Mouse (Mus musculus) A20 (cell line): ENCODE results near the gene 1810062G17Rik.

Source experiments
- DNase-seq: peaks from one replicate; pipeline ENCODE4 v3.0.0-alpha.2; 2011; ENCODE audit warnings: low read depth, low spot score

The 1810062G17Rik gene

GRCm38 (mm10) chr3:36505306-36505705, 29.6 kb downstream of the 1810062G17Rik start:
- no peak for DNase-seq

GRCm38 (mm10) chr3:36505809-36506735, 30.3 kb downstream of the 1810062G17Rik start:
- no peak for DNase-seq

DNA sequence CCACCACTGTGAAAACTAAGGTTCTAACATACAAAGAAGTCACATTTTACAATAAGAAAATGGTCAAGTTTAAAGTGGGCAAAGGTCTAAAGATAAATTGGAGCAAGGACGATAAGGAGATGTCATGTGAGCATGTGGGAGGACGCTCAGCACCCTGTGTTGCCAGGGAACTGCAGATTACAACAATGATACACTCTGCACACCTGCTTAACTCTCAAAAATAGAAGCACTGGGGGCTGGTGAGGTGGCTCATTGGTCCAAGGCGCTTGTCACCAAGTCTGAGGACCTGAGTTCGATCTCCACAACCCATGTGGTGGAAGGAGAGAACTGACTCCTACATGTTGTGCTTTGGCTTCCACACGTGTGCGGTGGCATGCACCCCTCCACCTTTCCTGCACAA, 35.8 kb downstream of the 1810062G17Rik start:
- DNase-seq: no peak

- DNase-seq: no peak
These were observed 40.5 kb downstream of the 1810062G17Rik start for GRCm38 (mm10) chr3:36516196-36516595.

DNA sequence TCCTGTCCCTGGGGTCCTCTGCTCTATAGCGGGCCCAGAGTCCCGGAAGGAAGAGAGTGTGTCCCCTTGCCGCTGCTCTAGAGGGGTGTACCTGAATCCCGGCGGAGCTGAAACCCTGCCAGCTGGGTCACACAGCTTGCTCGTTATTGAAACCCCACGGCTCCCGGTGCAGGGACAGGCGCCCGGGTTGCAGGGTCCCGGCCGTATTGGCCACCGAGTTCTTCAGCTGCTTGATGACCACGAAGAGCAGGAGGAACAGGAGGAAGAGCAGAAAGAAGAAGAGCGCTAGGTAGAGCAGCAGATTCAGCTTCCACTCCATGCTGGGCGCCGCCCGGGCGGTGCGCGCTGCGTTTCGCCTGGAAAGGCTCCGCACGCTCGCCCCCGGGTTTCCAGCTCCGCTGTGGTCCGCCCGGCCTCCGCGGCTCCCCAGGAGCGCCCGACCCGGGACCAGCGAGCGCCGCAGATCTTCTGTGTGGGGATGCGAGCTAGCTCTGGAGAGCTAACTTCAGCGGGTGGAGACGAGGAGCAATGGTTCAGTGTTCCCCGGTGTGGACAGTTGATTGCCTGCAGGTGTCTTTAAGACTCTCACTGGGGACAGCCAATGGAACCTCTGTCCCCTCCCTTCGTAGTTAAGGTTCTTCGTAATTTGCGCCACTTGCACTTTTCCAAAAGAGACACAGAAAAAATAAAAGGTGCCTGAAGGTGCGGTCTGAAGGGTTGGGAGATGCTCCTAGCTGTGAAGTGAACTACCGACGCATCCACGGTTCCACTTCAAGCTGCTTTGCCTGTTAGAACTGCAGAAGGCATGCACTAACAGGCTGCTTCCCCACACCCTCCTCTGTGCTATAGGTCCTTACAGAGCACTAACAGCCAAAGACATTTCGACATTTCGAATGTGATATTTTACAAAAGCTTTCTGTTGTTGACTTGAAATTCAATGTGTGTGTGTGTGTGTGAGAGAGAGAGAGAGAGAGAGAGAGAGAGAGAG, 45.6 kb downstream of the 1810062G17Rik start, which contains the start of gene Gm11549:
Gm11549 (minus strand) TSS at position 741 of the 988 bp plus-strand sequence.
- no peak for DNase-seq

DNA sequence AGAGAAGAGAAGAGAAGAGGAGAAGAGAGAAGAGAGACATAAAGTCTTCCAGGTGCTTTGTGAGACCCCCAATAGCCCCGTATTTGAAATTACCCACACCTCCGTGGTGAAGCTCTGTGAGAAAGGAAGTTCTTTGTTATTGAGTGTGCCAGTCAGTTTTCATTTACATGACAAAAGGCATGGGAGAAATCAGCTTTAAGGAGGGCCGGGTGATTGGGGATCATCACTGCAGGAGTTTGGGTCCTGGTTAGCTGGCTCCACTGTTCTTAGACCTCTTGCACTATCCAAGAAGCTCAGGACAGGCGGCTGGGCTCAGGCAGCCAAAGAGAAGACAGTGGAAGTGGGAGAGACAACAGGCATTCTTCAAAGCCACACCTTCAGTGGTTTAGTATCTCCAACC, 46.4 kb downstream of the 1810062G17Rik start:
- DNase-seq: no peak

- no peak for DNase-seq
These were observed 48.7 kb downstream of the 1810062G17Rik start for GRCm38 (mm10) chr3:36524466-36524865.

GRCm38 (mm10) chr3:36530345-36530744, 54.6 kb downstream of the 1810062G17Rik start:
- no peak for DNase-seq

GRCm38 (mm10) chr3:36530781-36531180, 55.0 kb downstream of the 1810062G17Rik start:
- no peak for DNase-seq

GRCm38 (mm10) chr3:36531242-36531641, 55.5 kb downstream of the 1810062G17Rik start:
- no peak for DNase-seq
